Mouse (Mus musculus) heart, embryonic 13.5 days (tissue): ENCODE measurements around the gene Recql5. TPM values are rescaled to one million over a fixed set of nuclear protein-coding genes. Genes with fewer than 3 reads are reported as not detected.

Experiments used
- ATAC-seq: fragments of 200-750 bp; cut with Nextera tagmentation; 2 replicates; pipeline ENCODE4 v1.8.0; 2017; ENCODE audit warnings: moderate TSS enrichment; ENCODE audit not compliant: insufficient number of reproducible peaks, low FRiP score, low TSS enrichment; ENCODE audit errors: extremely low read depth
- H3K27ac ChIP-seq: fragments of 300-500 bp; sonication (generic); replicated peaks from 2 replicates; pipeline ENCODE4 v1.5.1; 2015; ENCODE audit warnings: moderate library complexity, mild to moderate bottlenecking, inconsistent platforms
- H3K27me3 ChIP-seq: fragments of 300-500 bp; sonication (generic); replicated peaks from 2 replicates; pipeline ENCODE4 v1.6.1; 2015; ENCODE audit warnings: mild to moderate bottlenecking, inconsistent platforms
- H3K36me3 ChIP-seq: fragments of 300-500 bp; sonication (generic); 2 replicates; pipeline ENCODE4 v1.6.1; 2015; ENCODE audit warnings: mild to moderate bottlenecking, inconsistent platforms
- H3K4me1 ChIP-seq: fragments of 300-500 bp; sonication (generic); 2 replicates; pipeline ENCODE4 v1.6.1; 2015; ENCODE audit warnings: inconsistent platforms
- H3K4me2 ChIP-seq: fragments of 300-500 bp; sonication (generic); 2 replicates; pipeline ENCODE4 v1.6.1; 2015; ENCODE audit warnings: inconsistent platforms, mild to moderate bottlenecking, moderate library complexity
- H3K4me3 ChIP-seq: fragments of 300-500 bp; sonication (generic); 2 replicates; pipeline ENCODE4 v1.5.1; 2015; ENCODE audit warnings: moderate library complexity, mild to moderate bottlenecking, inconsistent platforms
- H3K9ac ChIP-seq: fragments of 300-500 bp; sonication (generic); 2 replicates; pipeline ENCODE4 v1.6.1; 2015; ENCODE audit warnings: inconsistent platforms, mild to moderate bottlenecking, moderate library complexity
- H3K9me3 ChIP-seq: fragments of 300-500 bp; sonication (generic); 2 replicates; pipeline ENCODE4 v1.6.1; 2016; ENCODE audit warnings: inconsistent platforms
- WGBS: fragments of 180-500 bp; shearing (Covaris S2); methylation state at CpG from one replicate; pipeline ENCODE4 v1.1.7; 2015; ENCODE audit warnings: mixed read lengths; 5-methylcytosine and 5-hydroxymethylcytosine counted together
- polyA plus RNA-seq: library from polyadenylated mRNA; unstranded; fragments of >200 nt; fragmentation: Nextera tagmentation; extraction: Ambion mirVana; gene quantifications from 2 replicates; pipeline ENCODE4 v1.2.1, GENCODE M21; 2015

Recql5 gene
- polyA plus RNA-seq, 1 experiment from 2014 or later = 11.6 TPM

DNA sequence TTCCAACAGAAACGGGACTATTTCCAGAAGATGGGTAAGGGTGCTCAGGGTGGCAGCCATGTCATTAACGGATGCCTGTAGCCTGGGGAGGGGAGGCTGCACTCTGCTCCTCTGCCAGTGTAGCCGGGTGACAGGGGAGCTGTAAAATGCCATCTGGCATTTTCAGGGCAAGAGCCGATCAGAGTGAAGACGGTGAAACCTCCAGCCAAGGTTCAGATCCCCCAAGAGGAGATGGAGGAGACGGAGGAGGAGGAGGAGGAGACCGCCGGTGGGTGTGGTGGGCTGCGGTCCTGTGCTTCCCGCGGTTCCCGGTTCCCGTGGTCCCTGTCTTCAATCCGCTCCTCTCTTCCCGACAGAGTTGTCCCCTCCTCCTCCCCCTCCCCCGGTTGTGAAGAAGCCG is 50.0 kb downstream of the Recql5 start:
- Histone ChIP-seq H3K9me3 (no peaks in the 10 kb centered on the region), H3K4me1 (peaks cover 6% of the 10 kb centered on the region; the same call in 1 of the 2 replicates), H3K4me2 (no peak overlapping the region), H3K9ac (no peak overlapping the region), H3K27ac (no peak overlapping the region), H3K36me3 (no peaks in the 10 kb centered on the region), H3K4me3 (no peak overlapping the region), H3K27me3 (peaks cover 26% of the 10 kb centered on the region)
- ATAC-seq = no peak
- 15% methylated on average over 16 of the region's 17 CpGs for WGBS

DNA sequence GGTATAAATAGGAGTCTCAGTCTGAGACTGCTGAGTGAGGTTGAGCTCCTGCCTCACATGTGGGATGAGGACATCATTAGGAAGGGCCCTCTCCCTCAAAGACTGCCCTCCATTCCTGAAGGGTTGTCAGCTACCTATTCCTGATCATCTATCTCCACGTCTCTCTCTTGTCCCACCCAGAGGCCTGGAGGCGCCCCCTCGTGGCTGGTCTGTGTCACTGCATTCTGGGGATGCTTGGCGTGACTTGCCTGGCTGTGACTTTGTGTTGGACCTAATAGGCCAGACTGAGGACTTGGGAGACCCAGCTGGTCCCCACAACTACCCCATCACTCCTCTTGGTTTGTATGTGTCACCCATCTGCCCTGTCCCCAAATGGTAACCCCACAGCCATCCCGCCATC is 52.3 kb downstream of the Recql5 start:
- Histone ChIP-seq H3K4me1 (peaks cover 5% of the 10 kb centered on the region; the same call in 1 of the 2 replicates), H3K36me3 (no peaks in the 10 kb centered on the region), H3K9ac (no peak overlapping the region), H3K27me3 (peaks cover 26% of the 10 kb centered on the region), H3K9me3 (no peaks in the 10 kb centered on the region), H3K27ac (no peak overlapping the region), H3K4me3 (no peak overlapping the region), H3K4me2 (no peak overlapping the region)
- no peak for ATAC-seq
- WGBS = 30% methylated on average over 5 of the region's 5 CpGs

- 77% methylated on average over 8 of the region's 8 CpGs for WGBS
- ATAC-seq = no peak
- no peaks in the 10 kb centered on the region for H3K36me3 ChIP-seq
- no peak overlapping the region for H3K4me2 ChIP-seq
- peaks cover 11% of the 10 kb centered on the region for H3K27me3 ChIP-seq
- H3K9me3 ChIP-seq = no peaks in the 10 kb centered on the region
- peaks cover 5% of the 10 kb centered on the region; the same call in 1 of the 2 replicates for H3K4me1 ChIP-seq
- H3K4me3 ChIP-seq = no peak overlapping the region
- H3K9ac ChIP-seq = no peak overlapping the region
- H3K27ac ChIP-seq = no peak overlapping the region
These were observed 55.2 kb downstream of the Recql5 start for GRCm38 (mm10) chr11:115878071-115878470.

GRCm38 (mm10) chr11:115877174-115877755 is 56.0 kb downstream of the Recql5 start:
- Histone ChIP-seq H3K9ac (no peak overlapping the region), H3K27ac (no peak overlapping the region), H3K27me3 (peaks cover 3% of the 10 kb centered on the region), H3K9me3 (no peaks in the 10 kb centered on the region), H3K36me3 (no peaks in the 10 kb centered on the region), H3K4me2 (no peak overlapping the region), H3K4me3 (no peak overlapping the region), H3K4me1 (peaks cover 11% of the 10 kb centered on the region)
- whole genome bisulfite sequencing = 51% methylated on average over 6 of the region's 6 CpGs
- ATAC-seq = no peak

- H3K9me3 ChIP-seq = no peaks in the 10 kb centered on the region
- WGBS = 71% methylated on average over 5 of the region's 5 CpGs
- no peak for ATAC-seq
These were observed 56.8 kb downstream of the Recql5 start for GRCm38 (mm10) chr11:115876438-115876837.

DNA sequence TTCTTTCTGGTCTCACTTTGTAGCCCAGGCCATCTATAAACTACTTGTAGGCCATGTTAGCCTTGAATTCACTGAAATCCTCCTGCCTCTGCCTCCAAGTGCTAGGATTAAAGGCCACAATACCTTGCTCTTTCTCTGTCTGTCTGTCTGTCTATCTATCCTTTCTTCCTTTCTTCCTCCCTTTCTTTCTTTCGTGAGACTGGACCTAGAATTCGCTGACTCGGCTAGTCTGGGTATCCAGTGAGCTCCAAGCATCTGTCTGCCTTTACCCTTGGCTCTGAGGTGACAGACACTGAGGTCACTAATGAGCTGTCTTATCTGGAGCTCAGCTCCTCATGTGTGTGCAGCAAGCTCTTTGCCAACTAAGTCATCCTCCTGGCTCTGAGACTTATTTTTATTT is 57.3 kb downstream of the Recql5 start:
- WGBS = 66% methylated on average over 3 of the region's 3 CpGs

More at GRCm38 (mm10) chr11:115876438-115876837, 56.8 kb downstream of the Recql5 start:
- Histone ChIP-seq H3K4me1 (peaks cover 17% of the 10 kb centered on the region), H3K4me2 (no peak overlapping the region), H3K27ac (no peak overlapping the region), H3K27me3 (no peaks in the 10 kb centered on the region; the same call in 1 of the 2 replicates), H3K36me3 (no peaks in the 10 kb centered on the region), H3K9ac (no peak overlapping the region), H3K4me3 (no peak overlapping the region)

DNA sequence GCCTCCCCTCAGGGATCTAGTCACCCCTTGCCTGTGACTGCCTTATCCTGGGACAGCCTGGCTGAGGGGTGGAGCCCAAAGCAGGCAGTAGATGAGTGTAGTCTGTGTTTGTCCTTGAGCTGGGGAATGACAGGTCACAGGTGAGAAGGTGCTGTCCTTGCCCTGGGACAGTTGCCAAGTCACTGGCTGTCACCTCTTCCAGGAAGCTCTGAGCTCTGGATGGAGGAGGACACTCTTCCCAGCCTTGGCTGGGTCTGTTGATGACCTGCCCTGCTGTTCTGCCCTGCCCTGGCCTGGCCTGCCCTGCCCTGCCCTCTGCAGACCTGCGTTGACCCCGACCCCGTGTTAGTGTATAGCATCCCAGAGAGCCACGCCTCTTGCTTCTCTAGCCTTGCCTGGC is 60.8 kb downstream of the Recql5 start:
- H3K36me3 ChIP-seq = no peaks in the 10 kb centered on the region
- H3K4me2 ChIP-seq = no peak overlapping the region
- H3K27ac ChIP-seq = no peak overlapping the region
- ATAC-seq = no peak
- peak overlapping the region; percentile 30; the same call in 1 of the 2 replicates for H3K9ac ChIP-seq
- no peak overlapping the region for H3K4me3 ChIP-seq
- no peaks in the 10 kb centered on the region; the same call in 1 of the 2 replicates for H3K27me3 ChIP-seq
- 49% methylated on average over 4 of the region's 4 CpGs for WGBS
- no peaks in the 10 kb centered on the region for H3K9me3 ChIP-seq
- peaks cover 21% of the 10 kb centered on the region for H3K4me1 ChIP-seq

More for the DNA sequence above, 57.3 kb downstream of the Recql5 start:
- no peaks in the 10 kb centered on the region for H3K9me3 ChIP-seq
- H3K36me3 ChIP-seq = no peaks in the 10 kb centered on the region
- H3K27me3 ChIP-seq = no peaks in the 10 kb centered on the region; the same call in 1 of the 2 replicates
- H3K4me1 ChIP-seq = peaks cover 17% of the 10 kb centered on the region
- no peak for ATAC-seq
- H3K27ac ChIP-seq = no peak overlapping the region
- H3K4me3 ChIP-seq = no peak overlapping the region
- H3K4me2 ChIP-seq = no peak overlapping the region
- H3K9ac ChIP-seq = no peak overlapping the region

DNA sequence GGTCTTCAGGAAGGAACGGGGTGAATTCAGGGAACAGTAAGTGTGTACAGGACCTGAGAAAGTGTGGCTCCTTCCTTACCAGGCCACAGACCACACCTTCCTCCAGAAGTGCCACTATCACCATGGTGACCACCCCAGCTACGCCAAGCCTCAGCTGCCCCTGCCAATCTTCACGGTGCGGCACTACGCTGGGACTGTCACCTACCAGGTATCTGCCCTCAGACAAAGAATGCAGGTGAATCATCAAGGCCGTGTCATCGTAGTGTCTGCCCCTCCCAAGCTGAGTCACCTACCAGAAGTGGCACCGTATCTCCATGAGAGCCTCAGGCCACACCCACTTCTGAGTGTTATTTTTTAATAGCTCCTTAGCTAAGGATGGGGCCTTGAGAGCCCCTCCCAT is 63.9 kb downstream of the Recql5 start:
- WGBS = 65% methylated on average over 8 of the region's 8 CpGs
- H3K4me2 ChIP-seq = no peak overlapping the region
- no peaks in the 10 kb centered on the region for H3K36me3 ChIP-seq
- H3K9me3 ChIP-seq = no peaks in the 10 kb centered on the region
- H3K4me1 ChIP-seq = peaks cover 15% of the 10 kb centered on the region
- H3K9ac ChIP-seq = no peak overlapping the region
- ATAC-seq = no peak
- no peak overlapping the region for H3K27ac ChIP-seq
- H3K27me3 ChIP-seq = peaks cover 3% of the 10 kb centered on the region; the same call in 1 of the 2 replicates
- no peak overlapping the region for H3K4me3 ChIP-seq

- ATAC-seq = no peak
- Histone ChIP-seq H3K4me3 (no peak overlapping the region), H3K36me3 (no peaks in the 10 kb centered on the region), H3K4me1 (peaks cover 9% of the 10 kb centered on the region), H3K9ac (no peak overlapping the region), H3K27ac (no peak overlapping the region), H3K4me2 (no peak overlapping the region), H3K9me3 (no peaks in the 10 kb centered on the region), H3K27me3 (peaks cover 47% of the 10 kb centered on the region)
- WGBS = 80% methylated on average over 8 of the region's 8 CpGs
These were observed 69.4 kb downstream of the Recql5 start for GRCm38 (mm10) chr11:115863895-115864294.

- no peaks in the 10 kb centered on the region for H3K9me3 ChIP-seq
- peak; percentile 71 for ATAC-seq
- peak overlapping the region; percentile 78 for H3K4me2 ChIP-seq
- H3K27ac ChIP-seq = no peak overlapping the region
- H3K9ac ChIP-seq = peak overlapping the region; percentile 76
- peak overlapping the region; percentile 56 for H3K4me3 ChIP-seq
- peaks cover 64% of the 10 kb centered on the region for H3K27me3 ChIP-seq
- peaks cover 18% of the 10 kb centered on the region for H3K36me3 ChIP-seq
- WGBS = 1% methylated on average over 70 of the region's 75 CpGs
- H3K4me1 ChIP-seq = peaks cover 23% of the 10 kb centered on the region
These were observed 73.9 kb downstream of the Recql5 start for GRCm38 (mm10) chr11:115859143-115859945.

GRCm38 (mm10) chr11:115858354-115858753 is 74.9 kb downstream of the Recql5 start, which contains the start of gene Myo15b:
TSS of gene Myo15b (plus strand) at chr11:115858406.
- no peaks in the 10 kb centered on the region for H3K9me3 ChIP-seq
- peak within 1 kb of the TSS; percentile 56 for H3K4me3 ChIP-seq
- ATAC-seq = no peak
- H3K4me1 ChIP-seq = peaks cover 23% of the 10 kb centered on the region
- WGBS = 13% methylated on average over 27 of the region's 27 CpGs
- H3K27me3 ChIP-seq = peaks cover 63% of the 10 kb centered on the region
- peak within 1 kb of the TSS; percentile 78 for H3K4me2 ChIP-seq
- peak within 1 kb of the TSS; percentile 76 for H3K9ac ChIP-seq
- H3K27ac ChIP-seq = no peak within 1 kb of the TSS
- H3K36me3 ChIP-seq = peaks cover 28% of the 10 kb centered on the region
